Mouse (Mus musculus) olfactory bulb, adult 2 months (tissue): ENCODE data around the gene Spp2.

Experiments used
- CTCF ChIP-seq: fragments of 200-500 bp; IDR thresholded peaks from 2 replicates; pipeline ENCODE4 v1.5.1; 2012; ENCODE audit warnings: low read depth, mild to moderate bottlenecking, low read length, moderate library complexity; ENCODE audit not compliant: insufficient read depth
- POLR2A ChIP-seq: fragments of 200-500 bp; IDR thresholded peaks from 2 replicates; pipeline ENCODE4 v1.6.1; 2012; ENCODE audit warnings: mild to moderate bottlenecking, low read depth, low read length, moderate library complexity; ENCODE audit not compliant: insufficient read depth

GRCm38 (mm10) chr1:88467866-88468265, 61.1 kb downstream of the Spp2 start:
- no peak for TF ChIP-seq CTCF
- TF ChIP-seq POLR2A, result no peak
